Mouse (Mus musculus): ENCODE measurements around the gene Gmfb. TPM values are rescaled to one million over a fixed set of nuclear protein-coding genes. Genes with fewer than 3 reads are reported as not detected.
"Not testable (repeated sequence)": the region's sequence is repeated elsewhere in the genome, so short reads cannot be mapped to it uniquely, and the experiment has no call there.

Gmfb gene
- total RNA-seq (2017) = 79.2 and 94.4 TPM in 2 replicates

GRCm38 (mm10) chr14:46821873-46822716 is at the start of gene Gmfb:
TSS of gene Gmfb (minus strand) at chr14:46822242.
- peak; percentile 96 for ATAC-seq (replicated peaks; ENCODE audit: low read depth, poor library complexity, severe bottlenecking)

GRCm38 (mm10) chr14:46862922-46863321 is 40.9 kb upstream of the Gmfb start:
- peak; percentile 54; the same call in 1 of the 2 replicates for ATAC-seq (replicated peaks; ENCODE audit: low read depth, poor library complexity, severe bottlenecking)

- no peak for ATAC-seq (replicated peaks; ENCODE audit: low read depth, poor library complexity, severe bottlenecking)
Observed at GRCm38 (mm10) chr14:46853677-46854076, 31.6 kb upstream of the Gmfb start.

- 0 out of 2 replicates have a peak, but pooled peaks have one; percentile 42 for ATAC-seq (replicated peaks; ENCODE audit: low read depth, poor library complexity, severe bottlenecking)
Observed at GRCm38 (mm10) chr14:46849769-46850168, 27.7 kb upstream of the Gmfb start.

GRCm38 (mm10) chr14:46848736-46849135 is 26.7 kb upstream of the Gmfb start:
- no peak for ATAC-seq (replicated peaks; ENCODE audit: low read depth, poor library complexity, severe bottlenecking)

- no peak for ATAC-seq (replicated peaks; ENCODE audit: low read depth, poor library complexity, severe bottlenecking)
Observed at GRCm38 (mm10) chr14:46848063-46848590, 26.1 kb upstream of the Gmfb start.

- ATAC-seq (replicated peaks; ENCODE audit: low read depth, poor library complexity, severe bottlenecking) = no peak
Observed at GRCm38 (mm10) chr14:46845706-46846105, 23.7 kb upstream of the Gmfb start.

GRCm38 (mm10) chr14:46839326-46839725 is 17.3 kb upstream of the Gmfb start:
- ATAC-seq (replicated peaks; ENCODE audit: low read depth, poor library complexity, severe bottlenecking) = no peak

- no peak for ATAC-seq (replicated peaks; ENCODE audit: low read depth, poor library complexity, severe bottlenecking)
Observed at GRCm38 (mm10) chr14:46832354-46833272, 10.6 kb upstream of the Gmfb start.

- peak; percentile 97 for ATAC-seq (replicated peaks; ENCODE audit: low read depth, poor library complexity, severe bottlenecking)
Observed at GRCm38 (mm10) chr14:46831837-46832333, 9.8 kb upstream of the Gmfb start, which contains the start of gene Cgrrf1. TSS of gene Cgrrf1 (plus strand) at chr14:46832125.

GRCm38 (mm10) chr14:46831295-46831694 is 9.3 kb upstream of the Gmfb start:
- peak; percentile 39 for ATAC-seq (replicated peaks; ENCODE audit: low read depth, poor library complexity, severe bottlenecking)

- no peak for ATAC-seq (replicated peaks; ENCODE audit: low read depth, poor library complexity, severe bottlenecking)
Observed at GRCm38 (mm10) chr14:46827430-46827829, 5.4 kb upstream of the Gmfb start.

GRCm38 (mm10) chr14:46823996-46824395 is 2.0 kb upstream of the Gmfb start:
- ATAC-seq (replicated peaks; ENCODE audit: low read depth, poor library complexity, severe bottlenecking) = no peak

- ATAC-seq (replicated peaks; ENCODE audit: low read depth, poor library complexity, severe bottlenecking) = peak; percentile 27
Observed at GRCm38 (mm10) chr14:46821271-46821872, 670 bp downstream of the Gmfb start.

- ATAC-seq (replicated peaks; ENCODE audit: low read depth, poor library complexity, severe bottlenecking) = not testable (repeated sequence)
Observed at GRCm38 (mm10) chr14:46819961-46820360, 2.1 kb downstream of the Gmfb start.

GRCm38 (mm10) chr14:46818743-46819142 is 3.3 kb downstream of the Gmfb start:
- ATAC-seq (replicated peaks; ENCODE audit: low read depth, poor library complexity, severe bottlenecking) = no peak

- ATAC-seq (replicated peaks; ENCODE audit: low read depth, poor library complexity, severe bottlenecking) = no peak
Observed at GRCm38 (mm10) chr14:46816916-46817622, 5.0 kb downstream of the Gmfb start.

- peak; percentile 72; the same call in 1 of the 2 replicates for ATAC-seq (replicated peaks; ENCODE audit: low read depth, poor library complexity, severe bottlenecking)
Observed at GRCm38 (mm10) chr14:46815640-46816039, 6.4 kb downstream of the Gmfb start.

GRCm38 (mm10) chr14:46807927-46808326 is 14.1 kb downstream of the Gmfb start:
- ATAC-seq (replicated peaks; ENCODE audit: low read depth, poor library complexity, severe bottlenecking) = peak; percentile 86

All from common myeloid progenitor, adult 5-6 weeks (primary cell).